Mouse (Mus musculus): Measurements from ENCODE around the gene Akt2. TPM values are rescaled to one million over a fixed set of nuclear protein-coding genes. Genes with fewer than 3 reads are reported as not detected.
A peak's percentile ranks its signal among the peaks of the same experiment; 100 is the strongest.

Akt2 gene
- polyA plus RNA-seq, 1 experiment from 2014 or later, result 35.8 TPM

DNA sequence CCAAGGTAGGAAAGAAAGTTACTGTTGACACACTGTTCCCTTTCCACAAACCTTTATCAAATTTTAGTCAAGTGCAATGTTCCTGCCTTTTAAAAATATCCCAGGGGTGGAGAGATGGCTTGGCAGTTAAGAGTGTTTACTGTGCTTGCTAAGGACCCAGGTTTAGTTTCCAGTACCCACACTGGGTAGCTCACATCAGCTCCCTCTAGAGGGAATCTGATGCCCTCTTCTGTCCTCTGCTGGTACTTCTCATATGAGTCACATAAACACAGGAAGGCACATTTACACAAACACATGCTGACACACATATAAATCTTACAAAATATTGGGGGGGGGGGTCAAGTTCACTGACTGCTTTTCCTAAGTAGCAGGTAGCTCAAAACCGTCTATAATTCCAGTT is 53.1 kb downstream of the Akt2 start:
- Histone ChIP-seq H3K9ac (ENCODE audit: low read depth, low read length) (no peak overlapping the region), H3K27me3 (replicated peaks; ENCODE audit: control insufficient read depth, insufficient read depth, low read length) (no peaks in the 10 kb centered on the region), H3K4me2 (replicated peaks; ENCODE audit: low read depth) (no peak overlapping the region), H3K9me3 (ENCODE audit: control insufficient read depth) (no peaks in the 10 kb centered on the region), H3K36me3 (ENCODE audit: control insufficient read depth, insufficient read depth) (no peaks in the 10 kb centered on the region), H3K27ac (ENCODE audit: low read depth, low read length) (no peak overlapping the region), H3K4me3 (ENCODE audit: low read depth, low read length) (no peak overlapping the region), H3K4me1 (replicated peaks; ENCODE audit: control insufficient read depth, insufficient read depth, low read length) (no peaks in the 10 kb centered on the region)
- no peak for ATAC-seq
- 54% methylated on average over 1 of the region's 1 CpGs for WGBS
- TF ChIP-seq CTCF (IDR thresholded peaks at IDR 0.05; ENCODE audit: low read depth), result peak; percentile 21; the same call in 1 of the 2 replicates

DNA sequence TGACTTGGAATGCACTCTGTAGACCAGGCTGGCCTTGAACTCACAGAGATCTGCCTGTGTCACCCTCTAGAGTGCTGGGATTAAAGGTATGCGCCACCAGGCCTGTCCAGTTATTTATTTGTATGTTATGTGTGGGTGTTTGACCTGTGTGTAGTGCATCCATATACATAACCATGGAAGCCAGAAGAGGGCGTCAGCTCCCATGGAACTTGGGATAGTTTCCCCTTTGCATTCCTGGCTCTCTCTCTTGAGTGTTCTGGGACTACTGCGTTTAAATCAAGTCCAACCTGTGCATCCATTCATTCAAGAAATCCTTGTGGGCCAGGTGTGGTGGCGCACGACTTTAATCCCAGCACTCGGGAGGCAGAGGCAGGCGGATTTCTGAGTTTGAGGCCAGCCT is 55.2 kb downstream of the Akt2 start:
- H3K4me3 ChIP-seq (ENCODE audit: low read depth, low read length), result no peak overlapping the region
- no peak overlapping the region for H3K9ac ChIP-seq (ENCODE audit: low read depth, low read length)
- H3K4me2 ChIP-seq (replicated peaks; ENCODE audit: low read depth), result no peak overlapping the region
- no peaks in the 10 kb centered on the region for H3K4me1 ChIP-seq (replicated peaks; ENCODE audit: control insufficient read depth, insufficient read depth, low read length)
- no peaks in the 10 kb centered on the region for H3K27me3 ChIP-seq (replicated peaks; ENCODE audit: control insufficient read depth, insufficient read depth, low read length)
- H3K9me3 ChIP-seq (ENCODE audit: control insufficient read depth), result no peaks in the 10 kb centered on the region
- no peak for ATAC-seq
- no peaks in the 10 kb centered on the region for H3K36me3 ChIP-seq (ENCODE audit: control insufficient read depth, insufficient read depth)
- WGBS, result 85% methylated on average over 7 of the region's 7 CpGs
- no peak for TF ChIP-seq CTCF (IDR thresholded peaks at IDR 0.05; ENCODE audit: low read depth)
- no peak overlapping the region for H3K27ac ChIP-seq (ENCODE audit: low read depth, low read length)

DNA sequence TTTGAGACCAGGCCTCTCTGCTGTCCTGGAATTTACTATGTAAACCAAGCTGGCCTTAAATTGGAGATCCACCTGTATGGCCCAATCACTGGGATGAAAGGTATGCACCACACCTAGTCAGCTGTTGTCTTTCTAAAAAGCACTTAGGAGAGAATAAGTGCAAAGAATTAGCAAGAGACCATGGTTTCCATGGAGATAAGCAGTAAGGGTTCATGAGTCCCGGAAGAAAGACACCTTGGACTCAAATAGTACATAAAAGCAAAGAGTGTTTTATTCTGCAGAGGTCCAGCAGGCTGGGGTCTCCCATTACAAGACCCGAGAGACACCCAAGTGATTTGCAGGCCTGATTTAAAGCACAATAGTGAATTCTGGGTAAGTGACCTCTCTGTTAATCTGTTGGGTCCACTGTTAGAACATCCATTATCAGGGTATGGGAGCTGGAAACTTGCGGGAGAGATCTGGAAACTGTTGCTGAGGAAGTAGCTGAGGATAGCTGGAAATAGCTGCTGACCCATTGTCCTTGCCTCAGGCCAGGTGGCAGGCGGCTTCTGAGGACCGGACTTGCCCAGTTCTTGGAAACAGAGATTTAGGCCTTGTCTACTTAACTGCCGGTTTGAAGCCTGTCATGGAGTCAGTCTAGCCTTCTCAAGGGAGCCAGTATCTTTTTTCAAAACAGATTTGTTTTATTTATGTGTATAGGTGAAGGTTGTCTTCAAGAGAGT is 56.1 kb downstream of the Akt2 start:
- no peak overlapping the region for H3K27ac ChIP-seq (ENCODE audit: low read depth, low read length)
- no peak overlapping the region for H3K9ac ChIP-seq (ENCODE audit: low read depth, low read length)
- no peaks in the 10 kb centered on the region for H3K36me3 ChIP-seq (ENCODE audit: control insufficient read depth, insufficient read depth)
- no peak for TF ChIP-seq CTCF (IDR thresholded peaks at IDR 0.05; ENCODE audit: low read depth)
- H3K9me3 ChIP-seq (ENCODE audit: control insufficient read depth), result no peaks in the 10 kb centered on the region
- ATAC-seq, result no peak
- H3K4me2 ChIP-seq (replicated peaks; ENCODE audit: low read depth), result no peak overlapping the region
- H3K4me1 ChIP-seq (replicated peaks; ENCODE audit: control insufficient read depth, insufficient read depth, low read length), result no peaks in the 10 kb centered on the region
- WGBS, result 86% methylated on average over 6 of the region's 6 CpGs
- H3K27me3 ChIP-seq (replicated peaks; ENCODE audit: control insufficient read depth, insufficient read depth, low read length), result peaks cover under 1% of the 10 kb centered on the region; the same call in 1 of the 2 replicates
- no peak overlapping the region for H3K4me3 ChIP-seq (ENCODE audit: low read depth, low read length)

DNA sequence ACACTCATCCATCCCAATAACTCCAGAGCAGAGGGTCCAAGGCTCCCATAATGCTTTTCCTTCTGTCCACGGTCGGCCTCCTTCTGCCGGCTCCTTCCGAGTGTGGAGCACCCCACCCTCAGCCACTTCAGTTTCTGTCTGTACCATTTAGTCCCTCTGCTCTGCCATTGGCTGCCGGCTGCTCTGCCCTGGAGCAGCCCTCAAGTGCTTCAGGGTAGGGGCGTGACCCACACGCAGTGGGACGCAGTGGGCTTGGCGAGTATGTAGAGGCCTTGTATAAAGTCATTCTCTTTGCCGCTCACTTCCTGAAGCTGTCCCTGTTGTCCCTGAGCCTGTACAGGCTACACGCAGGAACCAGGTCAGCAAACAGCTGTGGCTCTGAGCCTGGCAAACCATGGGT is 58.4 kb downstream of the Akt2 start:
- WGBS, result 84% methylated on average over 11 of the region's 11 CpGs
- no peak overlapping the region for H3K4me3 ChIP-seq (ENCODE audit: low read depth, low read length)
- no peak overlapping the region for H3K4me2 ChIP-seq (replicated peaks; ENCODE audit: low read depth)
- peaks cover 22% of the 10 kb centered on the region for H3K27me3 ChIP-seq (replicated peaks; ENCODE audit: control insufficient read depth, insufficient read depth, low read length)
- H3K9ac ChIP-seq (ENCODE audit: low read depth, low read length), result no peak overlapping the region
- TF ChIP-seq CTCF (IDR thresholded peaks at IDR 0.05; ENCODE audit: low read depth), result no peak
- no peak overlapping the region for H3K27ac ChIP-seq (ENCODE audit: low read depth, low read length)
- no peak for ATAC-seq
- H3K4me1 ChIP-seq (replicated peaks; ENCODE audit: control insufficient read depth, insufficient read depth, low read length), result no peaks in the 10 kb centered on the region
- no peaks in the 10 kb centered on the region for H3K9me3 ChIP-seq (ENCODE audit: control insufficient read depth)
- no peaks in the 10 kb centered on the region for H3K36me3 ChIP-seq (ENCODE audit: control insufficient read depth, insufficient read depth)

DNA sequence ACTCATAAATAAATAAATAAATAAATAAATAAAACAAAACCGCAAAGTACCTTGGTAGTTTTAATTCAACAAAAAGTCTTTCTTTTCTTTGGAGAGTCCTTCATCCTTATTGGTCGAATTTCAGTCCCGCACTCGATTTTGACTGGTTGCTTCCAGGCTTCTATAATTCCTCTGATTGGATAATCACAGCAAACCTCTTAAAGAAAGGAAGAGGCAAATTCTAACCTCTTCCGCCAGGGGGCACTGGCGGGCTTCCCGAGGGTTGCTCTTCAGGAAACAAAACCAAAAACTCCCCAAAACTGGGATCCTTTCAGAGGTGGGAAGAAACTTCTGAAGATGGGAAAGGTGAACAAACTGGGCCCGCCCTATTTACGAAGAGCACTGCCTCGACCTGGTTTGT is 59.6 kb downstream of the Akt2 start:
- Histone ChIP-seq H3K36me3 (ENCODE audit: control insufficient read depth, insufficient read depth) (no peaks in the 10 kb centered on the region), H3K27me3 (replicated peaks; ENCODE audit: control insufficient read depth, insufficient read depth, low read length) (peaks cover 25% of the 10 kb centered on the region), H3K4me1 (replicated peaks; ENCODE audit: control insufficient read depth, insufficient read depth, low read length) (no peaks in the 10 kb centered on the region), H3K4me3 (ENCODE audit: low read depth, low read length) (no peak overlapping the region), H3K27ac (ENCODE audit: low read depth, low read length) (no peak overlapping the region), H3K9ac (ENCODE audit: low read depth, low read length) (no peak overlapping the region), H3K4me2 (replicated peaks; ENCODE audit: low read depth) (0 out of 2 replicates have a peak overlapping the region, but pooled peaks have one; percentile 21), H3K9me3 (ENCODE audit: control insufficient read depth) (no peaks in the 10 kb centered on the region)
- WGBS, result 5% methylated on average over 10 of the region's 10 CpGs
- peak; percentile 83 for TF ChIP-seq CTCF (IDR thresholded peaks at IDR 0.05; ENCODE audit: low read depth)
- ATAC-seq, result peak; percentile 62

DNA sequence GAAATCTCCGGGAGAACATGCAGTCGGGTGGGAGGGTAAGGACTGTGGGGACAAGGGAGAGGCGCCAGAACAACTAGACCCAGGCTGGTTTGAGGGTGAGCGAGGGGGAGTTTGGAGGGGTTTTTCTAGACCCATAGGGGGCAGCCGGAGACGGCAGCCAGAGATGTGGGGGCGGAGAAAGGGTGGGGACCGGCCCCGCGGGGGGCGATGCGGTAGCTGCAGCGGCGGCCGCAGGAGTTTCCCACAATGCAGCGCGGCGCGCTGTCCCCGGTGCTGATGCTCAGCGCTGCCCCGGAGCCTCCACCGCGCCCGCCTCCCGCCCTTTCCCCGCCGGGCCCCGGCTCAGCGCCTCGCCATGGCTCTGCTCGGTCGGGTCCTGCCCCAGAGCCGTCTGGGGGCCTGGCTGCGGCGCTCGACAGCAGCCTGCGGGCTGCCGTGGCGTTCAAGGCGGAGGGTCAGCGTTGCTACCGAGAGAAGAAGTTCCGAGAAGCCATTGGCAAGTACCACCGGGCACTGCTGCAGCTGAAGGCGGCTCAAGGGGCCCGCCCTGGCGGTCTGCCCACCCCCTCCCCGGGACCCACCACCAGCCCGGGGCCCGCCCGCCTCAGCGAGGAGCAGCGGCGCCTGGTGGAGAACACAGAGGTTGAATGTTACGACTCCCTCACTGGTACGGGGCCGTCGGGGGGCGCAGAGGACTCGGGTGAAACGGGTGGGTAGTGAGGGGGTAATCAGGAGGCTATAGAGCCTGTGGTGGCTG is 62.5 kb downstream of the Akt2 start, which contains the start of gene Ttc9b:
Gene Ttc9b (plus strand): TSS at position 235 of the 757 bp plus-strand sequence.
- WGBS, result 6% methylated on average over 47 of the region's 62 CpGs
- Histone ChIP-seq H3K36me3 (ENCODE audit: control insufficient read depth, insufficient read depth) (no peaks in the 10 kb centered on the region), H3K4me2 (replicated peaks; ENCODE audit: low read depth) (peak within 1 kb of the TSS; percentile 32; the same call in 1 of the 2 replicates), H3K4me1 (replicated peaks; ENCODE audit: control insufficient read depth, insufficient read depth, low read length) (no peaks in the 10 kb centered on the region), H3K27me3 (replicated peaks; ENCODE audit: control insufficient read depth, insufficient read depth, low read length) (peaks cover 25% of the 10 kb centered on the region), H3K9ac (ENCODE audit: low read depth, low read length) (no peak within 1 kb of the TSS), H3K4me3 (ENCODE audit: low read depth, low read length) (peak within 1 kb of the TSS; percentile 8; the same call in 1 of the 2 replicates), H3K9me3 (ENCODE audit: control insufficient read depth) (no peaks in the 10 kb centered on the region), H3K27ac (ENCODE audit: low read depth, low read length) (no peak within 1 kb of the TSS)
- TF ChIP-seq CTCF (IDR thresholded peaks at IDR 0.05; ENCODE audit: low read depth), result no peak
- 0 out of 2 replicates have a peak, but pooled peaks have one; percentile 8 for ATAC-seq

Data from intestine, postnatal 0 days (tissue).